Mouse (Mus musculus) liver, adult 2 months (tissue): Measurements from ENCODE around the gene Otos. TPM values are rescaled to one million over a fixed set of nuclear protein-coding genes. Genes with fewer than 3 reads are reported as not detected.

Source experiments
- DNase-seq: peaks from one replicate; pipeline ENCODE4 v3.0.0-alpha.2; 2011; ENCODE audit warnings: low read depth, low spot score; ENCODE audit errors: extremely low read depth
- H3K27ac ChIP-seq: fragments of 200-500 bp; replicated peaks from 2 replicates; pipeline ENCODE4 v1.5.1; 2012; ENCODE audit warnings: low read depth, mild to moderate bottlenecking, control low read depth, inconsistent platforms, low read length; ENCODE audit not compliant: insufficient read depth
- H3K27me3 ChIP-seq: fragments of 200-500 bp; 2 replicates; pipeline ENCODE4 v1.6.1; 2012; ENCODE audit warnings: mild to moderate bottlenecking, moderate library complexity, low read length, inconsistent platforms; ENCODE audit not compliant: control insufficient read depth, insufficient read depth
- H3K36me3 ChIP-seq: fragments of 200-500 bp; 2 replicates; pipeline ENCODE4 v1.6.1; 2012; ENCODE audit warnings: low read length, inconsistent platforms; ENCODE audit not compliant: control insufficient read depth, insufficient read depth
- H3K4me1 ChIP-seq: fragments of 200-500 bp; 2 replicates; pipeline ENCODE4 v1.6.1; 2011; ENCODE audit warnings: low read length; ENCODE audit not compliant: control insufficient read depth, insufficient read depth
- H3K4me3 ChIP-seq: fragments of 200-500 bp; 2 replicates; pipeline ENCODE4 v1.5.1; 2011; ENCODE audit warnings: low read depth, mild to moderate bottlenecking, control low read depth, low read length, moderate library complexity; ENCODE audit not compliant: insufficient read depth
- H3K79me2 ChIP-seq: fragments of 200-500 bp; 2 replicates; pipeline ENCODE4 v1.6.1; 2012; ENCODE audit warnings: inconsistent platforms, mild to moderate bottlenecking, low read length, moderate library complexity; ENCODE audit not compliant: control insufficient read depth, insufficient read depth
- H3K9ac ChIP-seq: fragments of 200-500 bp; 2 replicates; pipeline ENCODE4 v1.6.1; 2012; ENCODE audit warnings: low read depth, mild to moderate bottlenecking, control low read depth, inconsistent platforms, low read length
- CTCF ChIP-seq: fragments of 200-500 bp; IDR thresholded peaks from 2 replicates; pipeline ENCODE4 v1.5.1; 2011; ENCODE audit warnings: low read depth, low read length, control low read depth
- POLR2A ChIP-seq: fragments of 200-500 bp; IDR thresholded peaks from 2 replicates; pipeline ENCODE4 v1.6.1; 2011; ENCODE audit warnings: low read length, control low read depth; ENCODE audit not compliant: insufficient read depth; ENCODE audit errors: extremely low read depth
- WGBS: fragments of 180-500 bp; shearing (Covaris S2); methylation state at CpG from one replicate; pipeline ENCODE4 v1.1.7; 2018; 5-methylcytosine and 5-hydroxymethylcytosine counted together
- polyA plus RNA-seq: library from polyadenylated mRNA; depleted of rRNA; stranded (reverse); fragments of >200 nt; gene quantifications from 2 replicates; pipeline ENCODE4 v1.2.3, GENCODE M21; 2012; rRNA removed
- total RNA-seq: library from RNA; depleted of rRNA; stranded (reverse); fragments of >200 nt; gene quantifications from 2 replicates; pipeline ENCODE4 v1.2.3, GENCODE M21; 2014; rRNA removed

Otos gene
- total RNA-seq, result not detected in 2 replicates
- not detected in 2 replicates for polyA plus RNA-seq

- H3K4me1 ChIP-seq, result peaks cover 3% of the 10 kb centered on the region; the same call in 1 of the 2 replicates
- H3K27me3 ChIP-seq, result no peaks in the 10 kb centered on the region
- no peak within 1 kb of the TSS for H3K9ac ChIP-seq
- 23% methylated on average over 8 of the region's 8 CpGs for WGBS
- TF ChIP-seq CTCF (peak; percentile 89), POLR2A (no peak)
- no peak within 1 kb of the TSS for H3K27ac ChIP-seq
- H3K4me3 ChIP-seq, result no peak within 1 kb of the TSS
- no peaks in the 10 kb centered on the region for H3K79me2 ChIP-seq
- no peaks in the 10 kb centered on the region for H3K36me3 ChIP-seq
- peak; percentile 37 for DNase-seq
Observed at GRCm38 (mm10) chr1:92648673-92649072, at the start of gene Otos. TSS of gene Otos (minus strand) at chr1:92648841.

- H3K4me1 ChIP-seq, result no peaks in the 10 kb centered on the region
- H3K27ac ChIP-seq, result no peak overlapping the region
- DNase-seq, result peak; percentile 60
- H3K27me3 ChIP-seq, result no peaks in the 10 kb centered on the region
- no peaks in the 10 kb centered on the region for H3K36me3 ChIP-seq
- no peak overlapping the region for H3K9ac ChIP-seq
- no peak overlapping the region for H3K4me3 ChIP-seq
- TF ChIP-seq CTCF, result peak; percentile 87
- TF ChIP-seq POLR2A, result no peak
- WGBS, result 32% methylated on average over 4 of the region's 4 CpGs
- H3K79me2 ChIP-seq, result no peaks in the 10 kb centered on the region
Observed at GRCm38 (mm10) chr1:92696848-92697247, 48.2 kb upstream of the Otos start.

DNA sequence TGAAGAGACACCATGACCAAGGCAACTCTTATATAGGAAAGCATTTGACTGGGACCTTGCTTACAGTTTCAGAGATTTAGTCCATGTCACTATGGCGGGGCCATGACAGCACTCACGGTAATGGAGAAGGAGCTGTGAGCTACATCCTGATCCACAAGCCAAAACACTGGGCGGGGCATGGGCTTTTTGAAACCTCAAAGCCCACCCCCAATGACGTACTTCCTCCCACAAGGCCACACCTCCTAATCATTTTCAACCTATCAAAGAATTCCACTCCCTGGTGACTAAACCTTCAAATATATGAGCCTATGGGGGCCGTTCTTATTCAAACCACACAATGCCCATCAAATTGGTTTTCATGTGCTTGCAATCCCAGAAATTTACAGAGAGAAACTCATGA is 47.1 kb upstream of the Otos start:
- H3K4me1 ChIP-seq, result no peaks in the 10 kb centered on the region
- H3K27ac ChIP-seq, result no peak overlapping the region
- H3K9ac ChIP-seq, result no peak overlapping the region
- 95% methylated on average over 5 of the region's 5 CpGs for WGBS
- no peaks in the 10 kb centered on the region for H3K27me3 ChIP-seq
- H3K36me3 ChIP-seq, result no peaks in the 10 kb centered on the region
- DNase-seq, result no peak
- H3K79me2 ChIP-seq, result no peaks in the 10 kb centered on the region
- H3K4me3 ChIP-seq, result no peak overlapping the region
- TF ChIP-seq POLR2A, result no peak
- TF ChIP-seq CTCF, result no peak

DNA sequence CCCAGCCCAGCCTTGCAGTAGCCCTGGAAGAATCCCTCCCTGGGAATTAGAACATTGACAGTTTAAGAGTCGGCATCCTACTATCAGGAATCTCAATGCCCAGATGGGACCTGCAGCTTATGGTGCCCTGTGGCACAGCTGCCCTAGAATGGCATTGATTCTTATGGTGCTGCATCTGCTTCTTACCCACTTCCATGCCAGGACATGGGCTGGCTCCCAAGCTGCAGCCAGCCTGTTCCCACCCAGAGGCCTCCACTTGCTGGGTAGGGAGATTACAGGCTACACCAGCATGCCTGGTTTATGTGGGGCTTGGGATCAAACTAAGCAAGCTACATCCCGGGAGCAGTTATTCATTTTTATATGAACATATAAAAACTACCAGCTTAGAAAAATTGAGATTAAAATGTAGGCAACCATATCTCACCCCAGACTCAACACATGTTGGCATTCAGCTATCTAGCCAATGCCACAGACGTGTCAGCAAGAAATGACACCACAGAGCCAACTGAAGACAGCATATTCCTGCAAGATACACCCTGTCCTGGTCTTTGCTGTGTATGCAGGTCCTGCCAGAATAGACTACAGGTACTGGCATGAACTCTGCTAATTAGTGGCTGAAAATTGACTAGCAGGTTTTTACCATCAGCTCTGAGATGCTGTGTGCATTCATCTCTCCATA is 42.7 kb upstream of the Otos start:
- 89% methylated on average over 3 of the region's 3 CpGs for WGBS
- Histone ChIP-seq H3K27ac (no peak overlapping the region), H3K27me3 (no peaks in the 10 kb centered on the region), H3K79me2 (no peaks in the 10 kb centered on the region), H3K4me3 (no peak overlapping the region), H3K36me3 (no peaks in the 10 kb centered on the region), H3K9ac (no peak overlapping the region), H3K4me1 (no peaks in the 10 kb centered on the region)
- TF ChIP-seq POLR2A (no peak), CTCF (no peak)
- no peak for DNase-seq

GRCm38 (mm10) chr1:92686994-92687393 is 38.4 kb upstream of the Otos start:
- H3K4me3 ChIP-seq, result no peak overlapping the region
- no peak overlapping the region for H3K9ac ChIP-seq
- no peaks in the 10 kb centered on the region for H3K4me1 ChIP-seq
- WGBS, result 41% methylated on average over 8 of the region's 8 CpGs
- H3K36me3 ChIP-seq, result no peaks in the 10 kb centered on the region
- H3K79me2 ChIP-seq, result no peaks in the 10 kb centered on the region
- no peak overlapping the region for H3K27ac ChIP-seq
- no peak for TF ChIP-seq CTCF
- TF ChIP-seq POLR2A, result no peak
- no peaks in the 10 kb centered on the region for H3K27me3 ChIP-seq
- DNase-seq, result no peak

DNA sequence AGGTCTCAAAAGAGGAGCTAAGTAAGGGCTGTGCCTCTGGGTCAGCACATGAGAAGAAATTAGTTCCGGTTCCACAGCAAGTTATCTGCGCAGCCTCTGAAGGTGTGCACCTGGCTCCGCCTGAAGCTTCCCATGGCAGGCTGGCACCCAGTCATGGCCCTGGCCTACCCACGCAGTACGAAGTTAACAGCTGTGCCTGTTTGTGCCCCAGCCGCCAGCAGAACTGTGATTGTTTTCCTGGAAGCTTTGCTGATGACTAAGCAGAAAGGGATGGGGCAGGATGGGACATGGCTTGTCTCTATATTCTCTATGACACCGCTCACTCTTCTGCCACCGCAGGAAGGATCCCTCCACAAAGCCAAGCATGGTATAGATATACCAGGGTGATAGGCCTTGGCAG is 34.5 kb upstream of the Otos start:
- no peak for DNase-seq
- H3K4me1 ChIP-seq, result no peaks in the 10 kb centered on the region
- no peaks in the 10 kb centered on the region for H3K79me2 ChIP-seq
- no peak overlapping the region for H3K4me3 ChIP-seq
- H3K27me3 ChIP-seq, result no peaks in the 10 kb centered on the region
- WGBS, result 84% methylated on average over 8 of the region's 8 CpGs
- no peak overlapping the region for H3K27ac ChIP-seq
- no peak for TF ChIP-seq POLR2A
- TF ChIP-seq CTCF, result no peak
- H3K9ac ChIP-seq, result no peak overlapping the region
- H3K36me3 ChIP-seq, result no peaks in the 10 kb centered on the region
